Mouse (Mus musculus) thymus, postnatal 25 days (tissue): ENCODE data around the gene Smco2.

Experiments used
- DNase-seq: peaks from one replicate; pipeline ENCODE4 v3.0.0; 2022

Smco2 gene

GRCm38 (mm10) chr6:146904707-146905106 is 54.8 kb downstream of the Smco2 start:
- DNase-seq: no peak

DNA sequence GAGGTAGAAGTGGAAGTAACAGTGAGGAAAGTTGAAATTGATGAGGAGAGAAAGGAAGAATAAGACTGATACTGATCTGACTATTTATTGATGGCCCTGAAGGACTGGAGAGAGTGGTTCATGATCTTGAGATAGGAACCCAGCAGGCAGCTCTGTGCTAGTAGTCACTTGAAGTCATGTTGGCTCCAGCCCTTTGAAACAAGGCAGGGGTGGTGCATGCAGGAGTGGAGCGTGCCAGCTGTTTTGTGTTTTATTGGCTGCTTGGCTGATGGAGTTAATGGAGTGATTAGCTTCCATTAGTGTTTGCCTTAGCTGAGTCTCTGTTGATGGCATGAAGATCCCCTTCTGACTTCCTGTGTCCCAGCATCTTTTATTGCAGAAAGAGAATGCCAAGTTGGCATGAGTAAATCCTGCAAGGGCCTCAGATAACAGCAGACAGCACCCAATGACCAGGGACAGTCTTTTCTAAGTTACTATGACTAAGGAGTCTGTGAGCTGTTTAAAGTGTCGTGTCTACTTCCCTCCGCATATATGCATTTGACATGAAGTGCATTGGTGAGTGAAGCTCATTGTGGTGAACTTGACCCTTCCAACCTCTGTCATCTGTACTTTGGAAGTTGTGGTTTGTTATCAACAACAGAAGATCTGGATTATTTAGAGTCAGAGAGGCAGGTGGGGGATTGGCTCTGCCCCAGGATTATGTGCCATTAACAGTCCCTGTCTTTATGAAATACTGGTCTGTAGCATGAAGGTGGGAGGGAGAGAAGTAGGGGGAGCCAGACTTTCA is 56.3 kb downstream of the Smco2 start:
- no peak for DNase-seq

DNA sequence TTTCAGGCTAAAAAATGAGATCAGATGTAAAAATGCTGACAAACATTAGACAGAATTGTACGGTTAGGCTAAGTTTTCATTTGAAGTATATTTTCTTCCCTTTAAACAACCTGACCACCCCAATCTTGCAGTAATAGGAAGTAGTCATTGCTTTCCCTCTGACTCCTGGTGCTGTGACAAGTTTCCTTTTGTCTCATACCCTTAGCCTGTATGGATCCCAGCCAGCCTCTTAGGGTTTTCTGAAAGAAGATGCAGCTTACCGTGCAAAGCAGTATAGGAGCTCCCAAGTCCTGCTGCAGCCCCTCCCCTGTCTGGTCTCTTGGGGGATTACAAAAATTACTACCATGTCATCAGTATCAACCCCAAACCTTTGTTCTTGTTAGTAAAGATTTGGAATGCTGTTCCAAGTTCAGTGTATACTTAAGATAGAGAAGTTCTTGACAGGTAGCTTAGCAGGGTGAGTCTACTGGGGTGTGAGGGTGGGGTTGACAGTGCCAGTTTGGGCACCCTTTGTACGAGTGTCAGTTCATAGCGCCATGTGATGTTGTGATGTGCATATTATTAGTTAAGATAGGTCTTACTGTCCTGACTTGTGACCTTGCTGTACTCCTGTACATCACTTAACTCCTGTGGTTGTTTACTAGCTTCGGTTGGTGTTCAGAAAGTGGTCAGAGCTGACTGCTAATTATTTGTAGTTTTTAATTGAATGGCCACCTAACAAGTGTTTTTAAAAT is 57.3 kb downstream of the Smco2 start:
- no peak for DNase-seq

- no peak for DNase-seq
These were observed 57.9 kb downstream of the Smco2 start for GRCm38 (mm10) chr6:146907795-146908190.

DNA sequence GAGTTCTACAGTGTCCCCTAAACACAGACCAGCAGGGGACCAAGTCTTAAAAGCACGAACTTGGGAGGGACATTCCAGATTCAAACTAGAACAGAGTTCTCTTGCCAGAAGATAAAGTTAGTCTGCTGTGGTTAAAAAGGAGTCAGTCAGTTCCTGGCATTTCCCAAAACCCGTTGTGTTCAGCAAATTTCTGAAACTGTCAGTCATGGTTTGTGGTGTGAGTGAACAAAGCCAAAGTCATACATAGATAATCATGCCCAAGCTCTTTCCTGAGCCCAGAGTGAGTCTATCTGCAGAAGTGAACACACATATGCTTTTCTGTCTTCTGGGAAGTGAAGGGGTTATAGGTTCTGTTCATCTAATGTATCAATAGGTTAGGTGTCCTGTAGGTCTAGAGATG is 58.9 kb downstream of the Smco2 start:
- DNase-seq: no peak

- DNase-seq: no peak
These were observed 60.0 kb downstream of the Smco2 start for GRCm38 (mm10) chr6:146909725-146910489.

- DNase-seq: no peak
These were observed 60.9 kb downstream of the Smco2 start for GRCm38 (mm10) chr6:146910801-146911200.

DNA sequence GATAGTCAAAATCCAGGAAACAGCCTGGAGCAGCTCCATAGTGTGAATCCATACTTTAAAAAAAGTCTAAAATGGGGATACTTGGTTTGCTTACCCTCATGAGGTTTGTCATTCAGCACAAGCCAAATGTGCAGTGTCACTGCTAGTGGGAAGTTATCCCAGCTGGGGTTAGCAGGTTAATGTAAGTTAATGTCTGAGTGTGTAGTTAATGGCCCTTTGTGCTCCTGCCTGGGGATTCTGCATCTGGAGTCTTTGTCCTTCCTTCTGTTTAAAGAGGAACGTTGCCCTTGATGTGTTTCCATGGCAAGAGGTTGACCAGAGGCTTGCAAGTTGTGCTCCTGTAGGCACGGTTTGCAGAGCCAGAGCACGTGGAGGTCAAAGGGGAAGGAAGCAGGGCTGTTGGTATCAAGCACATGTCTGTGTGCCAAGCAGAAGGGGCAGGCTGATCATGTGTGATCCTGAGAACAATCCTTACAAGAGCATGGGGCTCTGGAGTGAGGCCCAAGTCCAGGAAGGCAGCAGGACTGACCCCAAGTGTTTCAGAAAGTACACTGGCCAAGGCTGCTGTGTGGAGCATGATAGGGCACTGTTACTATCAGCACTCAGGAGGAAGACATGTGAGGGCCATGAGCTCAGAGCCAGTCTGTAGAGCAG is 63.1 kb downstream of the Smco2 start:
- DNase-seq: no peak

DNA sequence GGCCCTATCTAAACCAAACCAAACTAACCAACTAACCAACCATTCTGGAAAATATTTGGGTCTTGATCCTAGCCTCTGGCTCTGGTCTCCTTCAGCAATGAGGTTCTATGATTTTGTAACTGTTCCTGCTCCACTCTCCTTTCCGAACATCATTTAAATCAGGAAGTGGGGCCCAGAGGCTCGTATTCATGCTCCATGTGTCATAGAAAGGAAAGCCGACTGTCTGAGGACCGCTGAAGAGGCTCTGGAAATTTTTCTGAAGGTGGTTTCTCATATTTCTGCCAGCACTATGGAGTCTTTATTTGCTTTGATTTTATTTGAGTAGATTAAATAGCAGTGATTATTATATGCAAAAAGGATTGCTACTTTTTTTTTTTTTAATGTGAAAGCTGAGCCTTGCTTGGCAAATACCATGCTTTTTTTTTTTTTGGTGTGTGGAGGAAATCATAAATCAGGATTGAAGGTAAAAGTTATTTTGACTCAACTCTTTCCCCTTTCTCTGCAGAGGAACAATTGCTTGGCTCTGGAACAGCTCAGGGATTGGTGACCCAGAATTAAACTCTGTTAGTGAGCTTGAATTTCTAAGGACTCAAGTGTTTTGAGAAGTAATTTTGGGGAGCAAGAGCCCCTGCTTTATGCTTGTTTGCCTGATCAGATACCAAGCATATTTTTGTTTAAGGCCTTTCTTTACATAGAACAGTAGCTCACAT is 63.7 kb downstream of the Smco2 start:
- no peak for DNase-seq

DNA sequence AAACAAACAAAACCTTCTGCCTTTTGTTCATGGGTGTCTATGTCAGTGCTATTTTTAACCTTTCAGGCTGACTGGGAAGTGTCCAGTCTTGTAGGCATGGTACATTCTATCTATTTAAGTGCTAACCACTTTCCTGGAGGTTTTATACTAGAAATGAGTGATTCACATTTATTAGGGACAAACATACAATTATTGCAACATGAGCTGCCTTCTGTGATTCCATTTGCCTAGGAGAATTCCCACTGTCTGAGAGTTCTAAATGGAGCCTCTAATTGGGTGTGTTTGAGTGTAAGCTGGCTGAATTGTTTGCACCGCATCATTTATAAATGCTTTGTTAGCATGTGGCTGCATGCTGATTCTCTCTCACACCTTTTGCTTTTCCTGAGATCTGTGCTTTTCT is 65.9 kb downstream of the Smco2 start:
- no peak for DNase-seq

DNA sequence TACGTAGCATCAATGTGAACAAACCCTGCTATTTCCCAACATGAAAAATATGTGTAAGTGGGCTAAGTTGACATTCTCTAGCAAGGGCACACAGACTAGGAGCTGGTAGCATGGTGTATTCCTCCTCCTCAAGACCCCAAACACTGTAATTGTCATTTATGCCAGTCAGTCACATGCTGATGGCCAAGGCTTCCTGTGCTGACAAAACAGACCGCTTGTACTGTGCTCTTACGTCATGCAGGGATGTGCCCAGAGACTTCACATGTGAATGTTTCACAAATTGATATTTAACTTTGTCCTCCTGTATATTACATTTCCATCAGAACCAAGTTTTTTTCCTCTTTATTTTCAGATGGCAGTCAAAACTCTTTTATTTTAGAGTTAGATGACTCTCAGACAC is 67.5 kb downstream of the Smco2 start:
- no peak for DNase-seq

- DNase-seq: no peak
These were observed 68.4 kb downstream of the Smco2 start for GRCm38 (mm10) chr6:146918341-146918740.
